Mouse (Mus musculus) Patski (cell line): ENCODE results near the gene Gsg1l. TPM values are rescaled to one million over a fixed set of nuclear protein-coding genes. Genes with fewer than 3 reads are reported as not detected.

ENCODE experiments used
- ATAC-seq: fragments of 100-300 bp; one replicate; pipeline ENCODE4 v1.8.0; 2021
- CTCF ChIA-PET: fragments of 350-600 bp; sonication (Branson Sonifier 250); formaldehyde crosslinking; loops from one replicate; lab custom pipeline; 2022; ENCODE audit warnings: inconsistent platforms; lab: Charles Lee
- POLR2A ChIA-PET: fragments of 350-600 bp; sonication (Branson Sonifier 250); formaldehyde crosslinking; loops from one replicate; lab custom pipeline; 2022; ENCODE audit warnings: antibody characterized with exemption, inconsistent platforms; lab: Charles Lee
- DNase-seq: peaks from one replicate; pipeline ENCODE4 v3.0.0-alpha.2; 2011; ENCODE audit warnings: low read depth, low spot score
- H3K27me3 ChIP-seq: fragments of 371-371 bp; one replicate; pipeline ENCODE4 v1.5.1; 2021
- CTCF ChIP-seq: fragments of 100-300 bp; IDR thresholded peaks from one replicate; pipeline ENCODE4 v1.5.1; 2021
- in situ Hi-C: fragments of 300-500 bp; cut with MboI; formaldehyde crosslinking; loops from 3 replicates; pipeline ENCODE4 v1.11.1; 2018; ENCODE audit warnings: low pct_unique_long_range_greater_than_20kb, mixed read lengths
- polyA plus RNA-seq: library from polyadenylated mRNA; unstranded; gene quantifications from one replicate; pipeline ENCODE4 v1.2.3, GENCODE M21; 2021

Gene Gsg1l
- polyA plus RNA-seq, 1 experiment from 2014 or later: not detected

GRCm38 (mm10) chr7:125871404-125872201, 210.6 kb downstream of the Gsg1l start:
- no peaks in the 10 kb centered on the region for H3K27me3 ChIP-seq
- POLR2A ChIA-PET: no interaction called here
- DNase-seq (no peak), ATAC-seq (no peak)
- CTCF ChIA-PET: no interaction called here
- in situ Hi-C loops: no loop called here
- TF ChIP-seq CTCF: no peak

GRCm38 (mm10) chr7:125868570-125868969, 213.6 kb downstream of the Gsg1l start:
- no peak for DNase-seq
- in situ Hi-C loops: no loop called here
- TF ChIP-seq CTCF: no peak
- no peaks in the 10 kb centered on the region for H3K27me3 ChIP-seq
- CTCF ChIA-PET: no interaction called here
- POLR2A ChIA-PET: no interaction called here
- ATAC-seq: no peak

DNA sequence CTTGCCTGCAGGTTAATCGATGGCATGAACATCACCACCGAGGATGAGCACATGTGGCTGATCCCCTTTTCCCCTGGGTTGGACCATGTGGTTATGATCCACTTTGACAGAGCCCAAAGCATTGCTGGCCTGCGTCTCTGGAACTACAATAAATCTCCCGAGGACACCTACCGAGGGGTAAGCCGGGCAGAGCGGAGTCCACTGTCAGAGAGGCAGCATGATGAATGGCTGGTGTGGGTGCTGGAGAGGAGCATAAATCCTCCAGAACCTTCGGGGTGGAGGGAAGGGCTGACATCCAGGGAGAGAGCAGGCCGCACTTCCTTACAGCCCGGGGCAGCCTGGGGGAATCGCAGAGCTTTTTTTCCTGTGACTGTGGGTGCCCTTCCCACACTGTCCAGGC, 217.0 kb downstream of the Gsg1l start:
- H3K27me3 ChIP-seq: no peaks in the 10 kb centered on the region
- DNase-seq (no peak), ATAC-seq (no peak)
- in situ Hi-C loops: no loop called here
- TF ChIP-seq CTCF: no peak
- POLR2A ChIA-PET: no interaction called here
- CTCF ChIA-PET: no interaction called here

GRCm38 (mm10) chr7:125864026-125864425, 218.2 kb downstream of the Gsg1l start:
- no peaks in the 10 kb centered on the region for H3K27me3 ChIP-seq
- ChIA-PET CTCF (no interaction called here), POLR2A (no interaction called here)
- ATAC-seq (no peak), DNase-seq (no peak)
- no peak for TF ChIP-seq CTCF
- in situ Hi-C loops: no loop called here

DNA sequence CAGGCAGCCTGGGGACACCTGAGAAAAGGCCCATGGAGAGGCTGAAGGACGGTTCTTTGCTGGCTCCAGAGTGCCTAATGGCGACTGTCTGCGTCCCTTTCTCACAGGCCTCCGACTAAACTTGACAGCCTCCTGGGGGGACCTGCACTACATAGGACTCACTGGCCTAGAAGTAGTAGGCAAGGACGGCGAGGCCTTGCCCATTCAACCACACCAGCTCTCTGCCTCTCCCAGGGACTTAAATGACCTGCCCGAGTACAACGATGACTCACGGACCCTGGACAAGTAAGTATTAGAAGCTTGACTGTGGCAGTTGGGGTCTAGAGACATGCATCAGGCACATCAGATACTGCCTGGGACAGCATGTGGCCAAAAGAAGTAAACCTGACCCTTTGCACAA, 221.8 kb downstream of the Gsg1l start:
- ATAC-seq (no peak), DNase-seq (no peak)
- TF ChIP-seq CTCF: no peak
- POLR2A ChIA-PET: interaction anchor here (0.6 to 1.3 kb wide), 2 partner anchors 12 to 332 kb away, joined by 3 read pairs; no protein-coding TSS in a partner anchor
- in situ Hi-C loops: no loop called here
- no peaks in the 10 kb centered on the region for H3K27me3 ChIP-seq
- CTCF ChIA-PET: no interaction called here

GRCm38 (mm10) chr7:125859564-125859963, 222.6 kb downstream of the Gsg1l start:
- CTCF ChIA-PET: no interaction called here

GRCm38 (mm10) chr7:125847528-125847866, 234.7 kb downstream of the Gsg1l start:
- in situ Hi-C loops: no loop called here
- POLR2A ChIA-PET: interaction anchor here (1.0 kb wide), 1 partner anchor 14 kb away, joined by 3 read pairs; no protein-coding TSS in a partner anchor
- DNase-seq (no peak), ATAC-seq (no peak)
- no peak for TF ChIP-seq CTCF
- CTCF ChIA-PET: interaction anchor here (0.9 kb wide), 1 partner anchor 78 kb away, joined by 3 read pairs; no protein-coding TSS in a partner anchor
- H3K27me3 ChIP-seq: no peaks in the 10 kb centered on the region

More at GRCm38 (mm10) chr7:125859564-125859963, 222.6 kb downstream of the Gsg1l start:
- H3K27me3 ChIP-seq: no peaks in the 10 kb centered on the region
- in situ Hi-C loops: no loop called here
- POLR2A ChIA-PET: no interaction called here
- DNase-seq (no peak), ATAC-seq (no peak)
- no peak for TF ChIP-seq CTCF

GRCm38 (mm10) chr7:125846866-125847527, 235.2 kb downstream of the Gsg1l start:
- TF ChIP-seq CTCF: no peak
- ATAC-seq: no peak
- POLR2A ChIA-PET: no interaction called here
- DNase-seq: no peak
- no peaks in the 10 kb centered on the region for H3K27me3 ChIP-seq
- in situ Hi-C loops: no loop called here
- CTCF ChIA-PET: no interaction called here

DNA sequence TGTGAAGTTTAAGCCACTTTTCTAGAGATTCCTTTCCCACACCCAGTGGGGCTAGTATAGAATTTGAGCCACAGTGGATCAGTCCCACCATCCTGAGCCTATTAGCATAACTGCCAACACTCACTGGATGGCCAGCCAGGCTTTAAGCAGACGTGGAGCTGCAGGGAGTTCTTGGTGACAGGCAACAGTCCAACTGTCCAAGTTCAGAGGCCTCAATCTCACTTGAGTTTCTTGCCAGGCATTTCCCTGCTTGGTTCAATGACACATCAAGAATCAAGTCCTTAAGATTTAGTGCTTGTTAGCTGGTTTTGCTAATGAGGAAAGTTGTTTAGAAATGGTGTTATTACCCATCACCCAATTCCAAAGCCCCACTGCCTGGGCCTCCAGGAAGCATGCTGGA, 236.6 kb downstream of the Gsg1l start:
- CTCF ChIA-PET: no interaction called here
- no peak for ATAC-seq
- in situ Hi-C loops: no loop called here
- no peak for DNase-seq
- no peak for TF ChIP-seq CTCF
- POLR2A ChIA-PET: no interaction called here
- no peaks in the 10 kb centered on the region for H3K27me3 ChIP-seq

DNA sequence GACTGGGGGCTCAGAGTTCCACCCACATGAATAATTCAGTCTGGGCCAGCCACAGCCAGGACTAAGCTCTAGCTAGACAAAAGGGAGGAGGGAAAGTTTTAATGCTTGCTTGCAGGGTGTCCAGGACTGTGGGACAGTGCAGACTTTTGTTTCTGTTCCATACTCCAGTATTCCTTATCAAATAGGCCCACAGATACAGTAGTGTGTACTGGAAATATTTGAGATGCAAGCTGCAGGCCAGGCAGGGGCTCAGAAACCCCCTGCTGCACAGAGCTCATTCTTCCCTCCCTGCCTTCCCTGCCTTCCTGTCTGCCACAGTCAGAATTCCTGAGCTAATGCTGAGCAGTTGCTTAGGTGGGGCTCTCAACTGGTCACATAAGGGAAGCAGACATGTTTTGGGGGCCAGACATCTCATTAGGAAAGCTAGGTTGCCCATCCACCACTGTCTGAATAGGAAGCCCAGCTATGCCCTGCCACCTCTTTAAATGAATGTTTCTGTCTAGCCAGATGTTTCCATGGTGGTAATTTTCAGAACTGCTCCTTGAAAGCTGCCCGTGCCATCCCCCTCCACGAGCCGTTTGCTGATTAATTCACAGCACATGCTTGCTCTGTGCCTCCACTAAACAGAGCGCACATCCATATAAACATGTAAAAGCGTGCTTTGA, 244.0 kb downstream of the Gsg1l start:
- no peak for TF ChIP-seq CTCF
- in situ Hi-C loops: no loop called here
- H3K27me3 ChIP-seq: no peaks in the 10 kb centered on the region
- DNase-seq (no peak), ATAC-seq (no peak)
- ChIA-PET CTCF (no interaction called here), POLR2A (no interaction called here)

GRCm38 (mm10) chr7:125833471-125833870, 248.7 kb downstream of the Gsg1l start:
- no peaks in the 10 kb centered on the region for H3K27me3 ChIP-seq
- in situ Hi-C loops: no loop called here
- ChIA-PET CTCF (no interaction called here), POLR2A (no interaction called here)
- TF ChIP-seq CTCF: no peak
- no peak for ATAC-seq
- DNase-seq: no peak
